8 mouse cellular contexts compared by ENCODE assay signal in the genomic region with DNA sequence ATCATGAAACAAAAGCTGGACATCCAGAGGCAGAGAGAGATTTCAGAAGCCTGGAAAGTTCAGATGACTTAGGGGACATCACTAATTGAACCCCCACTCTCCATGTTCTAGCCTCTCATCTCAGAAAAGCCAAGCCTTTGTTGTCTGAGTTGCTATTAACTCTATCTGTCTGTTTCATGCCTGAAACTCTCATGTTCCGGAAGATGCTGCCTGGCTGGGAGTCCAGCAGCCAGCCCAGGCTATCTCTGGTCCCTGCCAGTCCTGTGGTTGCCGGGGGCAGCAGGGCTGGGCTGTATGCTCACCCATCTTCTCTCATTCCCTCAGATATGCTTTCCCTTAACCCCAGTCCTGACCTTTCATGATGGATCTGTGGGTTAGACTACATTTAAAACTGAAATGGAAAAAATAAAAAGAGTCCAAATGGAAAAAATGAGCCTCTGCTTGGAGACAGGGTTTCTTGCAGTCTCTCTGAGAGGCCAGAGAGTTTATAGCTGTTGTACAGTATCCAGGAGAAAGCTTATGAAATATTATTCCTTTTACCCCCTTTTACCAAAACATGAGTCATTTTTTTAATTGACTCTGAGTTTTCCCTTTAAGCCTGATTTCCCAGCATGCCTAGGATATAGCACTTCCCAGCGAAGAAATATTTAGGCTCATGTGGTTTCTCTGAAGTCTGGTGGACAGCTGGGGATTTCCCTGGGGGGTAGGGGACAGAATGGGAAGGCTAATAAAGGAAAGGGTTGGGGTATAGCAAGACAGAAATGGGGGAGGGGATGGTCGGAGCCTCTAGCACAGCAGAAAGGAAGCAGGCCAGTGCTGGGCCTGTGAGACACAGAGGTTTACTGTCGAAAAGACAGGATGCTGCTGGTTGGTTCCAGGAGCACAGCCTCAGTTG. TPM values are rescaled to one million over a fixed set of nuclear protein-coding genes. Genes with fewer than 3 reads are reported as not detected.
DNase-seq lines count a peak whose midpoint lies in the region.

No protein-coding gene starts in this region.

- DNase-seq in left cerebral cortex, postnatal 4 days: peak; percentile 46
- no peak for DNase-seq in left cerebral cortex, adult 18-20 months (ENCODE audit: low spot score in 2 of 2)
- DNase-seq in fibroblast of lung, adult 2 months (ENCODE audit: low read depth): peak; percentile 90
- DNase-seq in kidney, postnatal 14 days: peak; percentile 64
- DNase-seq in skeletal muscle tissue, adult 2 months (ENCODE audit: low read depth, low spot score): peak; percentile 49
- no peak for DNase-seq in right cerebral cortex, postnatal 10 days (ENCODE audit: low spot score in 2 of 2)
- no peak for DNase-seq in adrenal gland, postnatal 25 days
- no peak for DNase-seq in left cerebral cortex, adult 8-10 months (ENCODE audit: low spot score in 2 of 2)

- intact Hi-C loops in left cerebral cortex, postnatal 4 days (cut with DNase I): no loop called here

RNA-seq across cellular contexts. Expression of gene A4galt, which starts 36.0 kb away (rescaled TPM):
- total RNA-seq in left cerebral cortex, postnatal 4 days (2021): 1 to 10 TPM; 3.1 to 3.9 TPM
- 1 to 10 TPM; 5.1 TPM for total RNA-seq in left cerebral cortex, adult 18-20 months (2021)
- 6.8 and 7.7 TPM in 2 replicates for total RNA-seq in adrenal gland, postnatal 25 days (2021)
- 1 to 10 TPM; 3.2 to 5.9 (median 5.4) TPM for total RNA-seq in left cerebral cortex, adult 8-10 months (2022)

RNA-seq across cellular contexts. Expression of gene Cyb5r3, which starts 43.2 kb away (rescaled TPM):
- total RNA-seq in left cerebral cortex, postnatal 4 days (2021): 100 to 1,000 TPM; 106 TPM
- total RNA-seq in left cerebral cortex, adult 18-20 months (2021): 10 to 100 TPM; 60.3 to 68.1 TPM
- total RNA-seq in adrenal gland, postnatal 25 days (2021): 349 and 393 TPM in 2 replicates
- total RNA-seq in left cerebral cortex, adult 8-10 months (2022): 10 to 100 TPM; 74.6 to 85.7 (median 80.2) TPM

Comparison
In these comparisons a context has a peak if more than half of its experiments do, and no peak if none do; other contexts are left out.
1. DNase-seq: peak in left cerebral cortex, postnatal 4 days (single experiment), fibroblast of lung, adult 2 months (single experiment), kidney, postnatal 14 days (single experiment) and skeletal muscle tissue, adult 2 months (single experiment); none in left cerebral cortex, adult 18-20 months (0 of 2), right cerebral cortex, postnatal 10 days (0 of 2), adrenal gland, postnatal 25 days (single experiment) and left cerebral cortex, adult 8-10 months (0 of 2).